Mouse (Mus musculus): ENCODE results near the gene Agpat1.

Gene Agpat1

GRCm38 (mm10) chr17:34586796-34587422 is 17.2 kb upstream of the Agpat1 start:
- peak; percentile 99 for DNase-seq

- DNase-seq: peak; percentile 100
Observed at GRCm38 (mm10) chr17:34587423-34587811, 16.6 kb upstream of the Agpat1 start.

GRCm38 (mm10) chr17:34587814-34588213 is 16.2 kb upstream of the Agpat1 start:
- DNase-seq: no peak

- DNase-seq: peak; percentile 94
Observed at GRCm38 (mm10) chr17:34588767-34589166, 15.3 kb upstream of the Agpat1 start.

- no peak for DNase-seq
Observed at GRCm38 (mm10) chr17:34589206-34589605, 14.9 kb upstream of the Agpat1 start.

- peak; percentile 99 for DNase-seq
Observed at GRCm38 (mm10) chr17:34589681-34590101, 14.4 kb upstream of the Agpat1 start, which contains the start of gene Gpsm3. TSS of gene Gpsm3 (plus strand) at chr17:34589806.

GRCm38 (mm10) chr17:34590154-34590987 is 13.7 kb upstream of the Agpat1 start:
- peak; percentile 96 for DNase-seq

- DNase-seq: peak; percentile 96
Observed at GRCm38 (mm10) chr17:34591029-34591993, 12.8 kb upstream of the Agpat1 start, which contains the start of gene Pbx2. TSS of gene Pbx2 (plus strand) at chr17:34591266.

GRCm38 (mm10) chr17:34591994-34592375 is 12.1 kb upstream of the Agpat1 start:
- peak; percentile 99 for DNase-seq

GRCm38 (mm10) chr17:34592581-34593549 is 11.2 kb upstream of the Agpat1 start:
- peak; percentile 95 for DNase-seq

GRCm38 (mm10) chr17:34593752-34594525 is 10.1 kb upstream of the Agpat1 start:
- peak; percentile 94 for DNase-seq

GRCm38 (mm10) chr17:34596098-34596497 is 8.0 kb upstream of the Agpat1 start:
- DNase-seq: no peak

GRCm38 (mm10) chr17:34597566-34598095 is 6.4 kb upstream of the Agpat1 start, which contains the start of gene Ager:
TSS of gene Ager (plus strand) at chr17:34597862.
- no peak for DNase-seq

GRCm38 (mm10) chr17:34599891-34600290 is 4.2 kb upstream of the Agpat1 start:
- no peak for DNase-seq

- DNase-seq: no peak
Observed at GRCm38 (mm10) chr17:34601796-34602195, 2.3 kb upstream of the Agpat1 start.

- peak; percentile 100 for DNase-seq
Observed at GRCm38 (mm10) chr17:34603375-34604060, 544 bp upstream of the Agpat1 start, which contains the start of gene Rnf5. TSS of gene Rnf5 (minus strand) at chr17:34603690.

GRCm38 (mm10) chr17:34604511-34605237 is 612 bp downstream of the Agpat1 start:
- DNase-seq: peak; percentile 94

GRCm38 (mm10) chr17:34605609-34606008 is 1.5 kb downstream of the Agpat1 start:
- DNase-seq: peak; percentile 100

Measured in heart, adult 11 months (tissue).